Mouse (Mus musculus) embryo, embryonic 11 days (tissue): ENCODE measurements around the gene Vmp1.
A peak's percentile ranks its signal among the peaks of the same experiment; 100 is the strongest.

Experiments used
- DNase-seq: peaks from one replicate; pipeline ENCODE4 v3.0.0-alpha.2; 2015

Gene Vmp1

DNA sequence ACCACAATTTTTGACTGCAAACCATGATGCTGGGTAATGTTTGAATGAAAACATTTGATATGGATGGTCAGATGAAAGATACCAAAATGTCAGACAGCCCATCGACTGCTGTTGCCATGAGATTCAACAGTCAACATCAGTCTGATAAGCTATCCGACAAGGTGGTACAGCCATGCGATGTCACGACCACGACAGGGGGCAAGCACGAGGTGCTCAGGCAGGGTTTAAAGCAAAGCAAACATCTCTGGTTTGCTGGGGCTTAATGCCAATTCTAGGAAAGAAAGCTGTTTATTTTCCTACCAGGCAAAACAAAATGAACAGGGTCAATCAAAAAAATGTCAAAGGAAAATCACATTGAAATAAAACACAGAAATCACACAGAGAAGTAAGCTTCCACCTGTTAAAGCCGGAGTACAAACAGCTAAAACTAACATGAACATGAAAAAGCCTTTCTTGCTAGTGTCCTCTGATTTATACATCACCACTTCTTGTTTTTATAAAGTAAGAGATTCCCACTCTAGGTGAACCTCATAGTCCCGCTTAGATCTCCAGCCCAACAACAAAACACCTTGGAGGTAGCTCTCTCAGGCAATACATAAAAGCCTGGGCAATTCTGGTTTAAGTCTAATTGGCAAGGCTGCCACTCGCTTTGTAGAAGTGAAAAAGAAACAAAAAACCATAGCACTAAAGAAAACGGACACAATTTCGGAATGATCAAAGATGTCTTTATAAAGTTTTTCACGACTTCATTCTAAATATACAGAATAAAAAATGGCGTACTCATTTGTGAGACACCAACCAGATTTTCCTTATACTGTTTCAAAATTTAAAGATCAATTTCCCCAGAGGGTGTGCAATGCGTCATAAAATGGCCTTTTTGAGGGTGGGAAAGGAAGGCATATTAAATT, 99.4 kb downstream of the Vmp1 start:
- no peak for DNase-seq

DNA sequence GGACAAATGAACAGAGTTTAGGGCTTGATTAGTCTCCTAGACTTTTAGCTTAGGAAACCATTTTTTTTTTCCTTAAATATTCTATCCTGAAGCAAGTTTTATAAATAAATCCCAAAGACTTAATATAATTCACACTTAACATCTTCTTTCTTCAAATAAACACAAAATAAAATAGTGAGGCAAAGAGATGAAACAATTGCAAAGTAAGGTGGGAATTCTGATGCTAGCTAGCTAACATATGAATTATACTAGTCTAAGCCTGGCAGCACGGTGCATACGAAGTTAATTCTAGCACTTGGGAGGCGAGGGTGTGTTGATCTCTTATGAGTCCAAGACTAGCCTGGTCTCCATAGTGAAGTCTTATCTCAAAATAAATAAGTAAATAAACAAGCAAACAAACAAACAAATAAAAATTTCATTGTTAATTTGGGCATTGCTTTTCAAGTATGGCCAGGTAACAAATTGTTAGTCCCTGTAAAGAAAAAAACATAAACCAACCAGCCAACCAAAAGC, 100.3 kb downstream of the Vmp1 start:
- no peak for DNase-seq

DNA sequence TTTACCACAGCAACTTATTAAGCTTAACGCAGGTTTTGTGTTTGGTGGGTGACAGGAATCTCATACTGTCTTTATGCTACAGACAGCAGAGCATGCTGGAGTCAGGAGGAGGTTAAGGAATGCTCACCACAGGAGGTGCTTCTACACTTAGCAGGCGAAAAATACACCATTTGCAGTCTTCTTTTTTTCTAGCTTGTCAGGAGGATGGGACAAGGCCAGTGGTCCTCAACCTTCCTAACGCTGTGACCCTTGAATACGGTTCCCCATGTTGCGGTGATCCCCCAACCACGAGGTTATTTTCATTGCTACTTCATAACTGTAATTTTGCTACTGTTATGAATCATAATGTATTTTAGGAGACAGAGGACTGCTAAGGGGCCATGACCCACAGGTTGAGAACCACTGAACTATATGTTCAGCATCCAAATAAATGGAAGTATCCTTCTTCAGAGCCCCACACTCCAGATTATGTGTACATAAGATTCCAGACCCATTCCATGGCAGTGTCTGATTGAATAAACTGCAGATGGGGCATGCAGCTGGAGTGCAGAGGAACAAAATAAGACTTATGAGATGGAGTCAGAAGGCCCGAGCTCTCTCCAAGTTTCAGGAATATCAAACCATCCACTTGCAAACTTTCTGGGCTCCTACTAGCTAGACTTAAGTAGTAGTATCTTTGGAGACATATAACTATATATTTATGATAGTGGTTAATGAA, 100.9 kb downstream of the Vmp1 start:
- DNase-seq: no peak

GRCm38 (mm10) chr11:86581943-86582542, 101.6 kb downstream of the Vmp1 start:
- no peak for DNase-seq

- DNase-seq: peak; percentile 46
Observed at GRCm38 (mm10) chr11:86581250-86581753, 102.3 kb downstream of the Vmp1 start.

- DNase-seq: no peak
Observed at GRCm38 (mm10) chr11:86580319-86581113, 103.1 kb downstream of the Vmp1 start.

- DNase-seq: no peak
Observed at GRCm38 (mm10) chr11:86579731-86580318, 103.8 kb downstream of the Vmp1 start.

GRCm38 (mm10) chr11:86578809-86579730, 104.6 kb downstream of the Vmp1 start:
- no peak for DNase-seq

- no peak for DNase-seq
Observed at GRCm38 (mm10) chr11:86578106-86578808, 105.4 kb downstream of the Vmp1 start.

- DNase-seq: no peak
Observed at GRCm38 (mm10) chr11:86577231-86577630, 106.4 kb downstream of the Vmp1 start.

- no peak for DNase-seq
Observed at GRCm38 (mm10) chr11:86575632-86576378, 107.8 kb downstream of the Vmp1 start.

DNA sequence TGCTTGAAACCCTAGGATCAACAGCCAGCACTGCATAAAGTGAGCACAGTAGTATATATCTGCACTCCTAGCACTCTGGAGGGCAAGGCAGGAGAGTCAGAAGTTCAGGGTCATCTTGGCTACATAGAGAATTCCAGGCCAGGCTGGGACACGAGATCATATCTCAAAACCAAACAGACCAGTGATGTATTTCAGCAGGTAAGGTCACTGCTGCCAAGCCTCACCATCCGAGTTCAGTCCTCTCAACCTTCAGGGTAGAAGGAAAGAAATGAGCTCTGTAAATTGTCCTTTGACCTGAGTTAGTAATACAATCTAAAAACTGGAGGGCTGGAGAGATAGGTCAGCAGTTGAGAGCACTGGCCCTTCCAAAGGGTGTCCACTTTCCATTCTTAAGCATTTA, 109.2 kb downstream of the Vmp1 start:
- no peak for DNase-seq

DNA sequence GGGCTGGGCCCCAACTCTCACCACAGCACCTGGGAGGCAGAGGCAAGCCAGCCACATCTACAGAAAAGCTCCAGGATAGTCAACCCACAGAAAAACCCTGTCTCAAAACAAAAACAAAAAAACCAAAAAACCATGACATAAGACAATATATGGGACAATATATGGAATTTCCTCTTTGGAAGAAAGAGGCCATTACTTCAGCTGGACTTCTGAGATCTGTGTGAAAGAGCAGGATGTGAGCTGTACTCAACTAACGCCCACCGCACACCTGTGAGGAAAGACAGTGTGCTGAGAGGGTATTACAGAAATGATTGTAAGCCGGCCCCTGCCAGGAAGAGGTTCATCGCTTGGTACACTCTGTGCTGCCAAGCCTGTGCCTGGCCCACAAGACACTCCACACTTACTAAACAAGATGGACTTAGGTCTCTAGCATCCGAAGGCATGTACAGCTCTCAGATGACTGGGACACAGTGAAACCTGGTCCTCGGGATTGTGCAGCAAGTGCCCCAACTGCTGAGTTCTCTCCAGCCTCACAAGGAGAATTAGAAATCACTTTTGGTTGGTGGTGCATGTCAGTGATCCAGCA, 109.9 kb downstream of the Vmp1 start:
- no peak for DNase-seq

DNA sequence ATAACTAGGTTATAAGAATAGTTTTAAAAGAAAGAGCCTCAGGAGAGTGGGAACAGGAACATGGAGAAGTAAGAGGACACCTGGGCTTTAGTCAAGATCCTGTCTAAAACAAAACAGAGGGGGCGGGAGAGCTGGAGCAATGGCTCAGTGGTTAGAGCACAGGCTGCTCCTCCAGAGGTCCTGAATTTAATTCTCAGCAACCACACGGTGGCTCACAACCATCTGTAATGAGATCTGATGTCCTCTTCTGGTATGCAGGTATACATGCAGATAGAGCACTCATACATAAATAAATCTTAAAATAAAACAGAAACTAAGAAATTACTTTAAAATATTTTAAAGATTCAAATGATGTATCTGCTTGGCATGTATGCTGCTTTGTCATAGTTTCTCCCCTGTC, 111.0 kb downstream of the Vmp1 start:
- DNase-seq: no peak

DNA sequence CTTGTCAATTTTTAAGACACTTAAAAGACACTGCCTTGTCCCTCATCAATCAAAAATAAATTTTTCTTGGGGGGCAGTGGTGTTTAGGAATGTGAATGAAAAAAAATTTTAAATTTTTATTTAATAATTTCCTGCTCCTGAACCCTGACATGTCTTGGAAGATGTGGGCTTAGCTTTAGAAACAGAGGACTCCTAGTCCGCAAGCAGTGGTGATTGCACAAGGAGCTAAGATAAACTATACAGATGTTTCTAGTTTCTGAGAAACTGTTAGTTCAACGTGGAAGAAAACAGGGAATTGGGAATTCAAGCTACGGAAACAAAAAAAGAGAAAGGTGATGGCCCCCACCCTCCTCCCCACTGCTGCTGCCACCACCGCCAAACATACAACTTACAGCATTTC, 111.8 kb downstream of the Vmp1 start:
- no peak for DNase-seq

DNA sequence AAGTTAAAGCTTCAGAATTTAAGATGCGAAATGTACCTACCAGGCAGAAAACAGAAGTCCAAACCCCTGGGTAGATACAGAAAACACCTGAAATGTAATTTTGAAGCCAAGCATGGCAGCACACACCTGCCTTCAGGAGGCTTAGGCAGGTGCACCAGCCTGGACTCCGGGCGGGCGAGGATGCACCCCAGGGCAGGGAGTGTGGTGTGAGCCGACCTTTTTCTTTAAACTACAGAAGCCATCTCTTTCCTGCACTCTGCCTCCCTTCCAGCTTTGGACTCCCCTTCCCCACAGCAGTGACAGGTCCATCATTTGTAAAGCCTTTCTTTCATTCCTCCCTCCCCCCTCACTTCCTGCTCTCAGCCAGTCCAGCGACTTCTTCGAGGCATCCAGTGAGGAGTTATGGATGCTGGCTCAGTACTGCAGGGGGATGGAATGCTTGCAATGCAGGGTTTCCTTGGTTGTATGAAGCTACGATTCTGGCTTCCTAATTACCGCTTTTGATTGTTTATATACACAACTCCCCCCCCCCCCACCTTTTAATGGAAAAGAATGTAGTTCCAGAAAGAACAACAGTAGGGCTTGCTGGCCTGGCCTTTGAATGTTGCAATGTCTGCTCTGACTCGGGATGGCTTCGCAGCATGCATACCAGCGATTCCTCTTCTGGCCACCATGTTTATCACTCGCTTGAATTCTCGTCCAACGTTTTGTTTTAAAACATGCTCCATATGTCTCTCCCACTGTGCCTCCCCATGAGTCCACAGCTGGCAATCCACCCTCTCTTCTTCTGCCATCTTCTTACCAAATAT, 112.4 kb downstream of the Vmp1 start:
- DNase-seq: peak; percentile 78

GRCm38 (mm10) chr11:86570261-86570746, 113.3 kb downstream of the Vmp1 start:
- peak; percentile 65 for DNase-seq

GRCm38 (mm10) chr11:86568425-86568824, 115.2 kb downstream of the Vmp1 start:
- DNase-seq: peak; percentile 42
